Mouse (Mus musculus): Measurements from ENCODE around the gene Dars2.

DNA sequence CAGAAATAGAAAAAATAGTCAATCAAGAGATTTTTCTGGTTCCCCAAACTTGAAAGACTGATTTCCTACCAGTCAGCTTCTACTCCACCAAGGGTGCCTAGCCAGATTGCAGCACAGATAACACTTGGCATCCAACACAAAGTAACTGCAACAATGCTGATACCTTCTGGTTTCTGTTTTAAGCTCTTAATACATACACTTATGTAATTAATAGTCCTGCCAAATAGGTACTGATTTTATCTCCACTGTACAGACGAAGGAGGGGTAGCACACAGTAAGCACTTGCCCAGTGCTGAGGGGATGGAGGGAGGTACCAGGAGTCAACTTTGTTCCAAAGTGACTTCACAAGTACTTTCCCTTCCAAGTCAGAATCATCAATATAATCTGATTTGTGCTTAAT, 33.4 kb upstream of the Dars2 start:
- no peak for TF ChIP-seq POLR2A (IDR thresholded peaks at IDR 0.05; ENCODE audit: borderline replicate concordance, control insufficient read depth, low read depth, low read length)
- no peak for TF ChIP-seq CTCF (IDR thresholded peaks at IDR 0.05; ENCODE audit: control insufficient read depth, insufficient read depth, low read length)
